Mouse (Mus musculus) cerebellum, adult 2 months (tissue): Measurements from ENCODE around the gene Dnase1l3.

Source experiments
- CTCF ChIP-seq: fragments of 200-500 bp; IDR thresholded peaks from 2 replicates; pipeline ENCODE4 v1.5.1; 2011; ENCODE audit warnings: low read depth, mild to moderate bottlenecking, control low read depth, low read length, moderate library complexity, borderline replicate concordance; ENCODE audit not compliant: insufficient read depth
- POLR2A ChIP-seq: fragments of 200-500 bp; IDR thresholded peaks from 2 replicates; pipeline ENCODE4 v1.6.1; 2011; ENCODE audit warnings: low read length, control low read depth, borderline replicate concordance; ENCODE audit not compliant: insufficient read depth

- no peak for TF ChIP-seq POLR2A
- no peak for TF ChIP-seq CTCF
Observed at GRCm38 (mm10) chr14:7975177-7975576, 19.2 kb downstream of the Dnase1l3 start.
